Comparison of ENCODE assay signal across 18 mouse cellular contexts in genomic region chr5:102998524-102998923, GRCm38 (mm10).
"Had no signal": no experiment of that assay in that cellular context is flagged by ENCODE, and none has a peak within 500 bp of the region (broad histone marks: within the 10 kb centered on the region; RNA-seq: fewer than 3 reads in every experiment).

No protein-coding gene starts in this region.

- DNase-seq: lung, adult 18-20 months; lung, embryonic 14.5 days; lung, postnatal 10 days; lung, postnatal 4 days; midbrain, embryonic 14.5 days; retina, postnatal 1 day; right cerebral cortex, adult 18-20 months; right cerebral cortex, postnatal 25 days; right cerebral cortex, postnatal 4 days; spleen, adult 18-20 months; thymus, adult 2 months; thymus, postnatal 25 days; thymus, postnatal 4 days had no signal

- H3K27ac ChIP-seq: midbrain, embryonic 10.5 days; midbrain, embryonic 12.5 days; neural tube, embryonic 13.5 days; neural tube, embryonic 15.5 days had no signal

- H3K4me3 ChIP-seq: midbrain, embryonic 10.5 days; midbrain, embryonic 12.5 days; myocyte; neural tube, embryonic 13.5 days; neural tube, embryonic 15.5 days had no signal
